Mouse (Mus musculus) liver, postnatal 0 days (tissue): Measurements from ENCODE around the gene Pde4d.

Experiments
- CTCF ChIP-seq: sonication (generic); IDR thresholded peaks from 2 replicates; pipeline ENCODE4 v1.5.1; 2016; ENCODE audit warnings: antibody characterized with exemption, low read depth
- EP300 ChIP-seq: IDR thresholded peaks from 2 replicates; pipeline ENCODE4 v1.6.1; 2016; ENCODE audit warnings: antibody characterized with exemption, low read depth, mild to moderate bottlenecking

DNA sequence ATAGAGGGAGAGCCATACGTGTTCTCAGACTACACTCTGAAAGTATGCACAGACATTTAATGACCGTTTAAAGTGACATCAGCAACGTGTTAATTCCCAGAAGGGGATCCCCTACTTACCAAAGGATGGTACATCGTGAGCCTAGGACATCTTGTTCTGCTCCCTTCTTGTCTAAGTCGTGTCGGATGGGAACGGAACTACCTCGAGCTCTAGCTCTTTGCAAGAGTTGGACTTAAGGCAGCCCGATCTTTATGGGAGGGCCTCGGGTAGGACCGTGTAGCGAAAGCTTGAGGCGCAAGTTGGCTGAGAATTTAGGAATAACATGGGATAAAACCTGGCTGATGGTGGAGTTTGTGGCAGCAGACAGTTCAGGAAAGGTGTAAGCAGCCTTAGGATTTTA lies 1464.5 kb downstream of the Pde4d start:
- TF ChIP-seq EP300 = no peak
- TF ChIP-seq CTCF = no peak
